Mouse (Mus musculus): Measurements from ENCODE around the gene Lekr1.
A peak's percentile ranks its signal among the peaks of the same experiment; 100 is the strongest.

The Lekr1 gene

DNA sequence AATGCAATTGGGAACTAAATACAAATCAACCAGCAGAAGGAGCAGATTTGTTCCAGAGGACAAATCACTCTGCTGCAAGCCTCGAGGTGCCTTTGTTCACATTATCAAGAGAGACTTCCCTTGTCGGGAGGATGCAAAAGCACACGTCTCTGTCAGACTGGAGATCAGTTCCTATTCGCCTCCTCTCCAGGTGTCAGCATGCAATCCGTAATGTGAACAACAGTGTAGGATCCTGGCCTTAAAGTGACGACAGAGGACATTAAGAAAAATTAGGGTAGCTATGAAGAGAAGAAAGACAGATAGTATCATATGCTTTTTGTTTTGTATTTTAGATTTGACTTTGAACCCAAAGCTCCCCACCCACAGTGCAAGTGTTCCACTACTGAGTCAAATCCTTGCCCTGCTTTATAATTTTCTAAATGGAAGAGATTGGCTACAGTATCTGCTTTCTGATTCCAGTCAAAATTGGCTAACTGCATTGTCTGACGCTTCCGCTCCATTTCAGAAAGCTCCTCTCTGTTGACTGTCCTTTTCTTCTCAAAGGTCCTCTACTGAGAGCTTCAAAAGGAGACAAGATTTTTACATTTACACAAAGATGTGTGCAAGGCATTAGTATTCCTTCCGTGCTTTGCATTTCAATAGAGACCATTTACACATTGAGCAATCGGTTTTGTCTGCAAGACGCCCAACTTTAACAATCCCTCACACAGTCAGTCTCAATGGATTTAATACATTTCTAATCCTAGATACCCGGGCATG lies 8.9 kb upstream of the Lekr1 start:
- DNase-seq (ENCODE audit: low spot score), result no peak

DNA sequence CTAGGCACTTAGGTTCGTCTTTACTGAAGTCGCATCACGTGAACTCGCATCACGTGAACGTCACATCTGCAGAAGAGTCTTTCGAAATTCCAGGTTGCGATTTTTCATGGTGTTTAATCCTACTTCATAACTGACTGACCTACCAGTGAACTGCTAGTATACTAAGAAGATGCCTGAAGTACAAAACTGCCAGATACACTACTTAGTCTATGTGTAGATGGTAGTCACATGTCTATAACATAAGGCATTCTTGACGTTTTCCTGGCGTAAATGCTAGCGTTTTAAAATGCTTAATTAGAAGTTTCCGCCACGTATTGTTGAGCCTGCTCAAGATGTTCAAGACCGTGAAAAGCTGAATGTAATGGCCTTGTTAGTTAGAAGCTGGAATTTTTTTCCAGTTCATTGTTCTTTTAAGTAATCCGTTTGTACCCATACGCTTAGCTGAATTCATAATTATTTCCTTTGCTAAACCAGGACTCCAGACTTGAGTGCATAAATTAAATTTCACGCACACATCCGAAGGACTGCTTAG lies 7.9 kb upstream of the Lekr1 start:
- no peak for DNase-seq (ENCODE audit: low spot score)

DNA sequence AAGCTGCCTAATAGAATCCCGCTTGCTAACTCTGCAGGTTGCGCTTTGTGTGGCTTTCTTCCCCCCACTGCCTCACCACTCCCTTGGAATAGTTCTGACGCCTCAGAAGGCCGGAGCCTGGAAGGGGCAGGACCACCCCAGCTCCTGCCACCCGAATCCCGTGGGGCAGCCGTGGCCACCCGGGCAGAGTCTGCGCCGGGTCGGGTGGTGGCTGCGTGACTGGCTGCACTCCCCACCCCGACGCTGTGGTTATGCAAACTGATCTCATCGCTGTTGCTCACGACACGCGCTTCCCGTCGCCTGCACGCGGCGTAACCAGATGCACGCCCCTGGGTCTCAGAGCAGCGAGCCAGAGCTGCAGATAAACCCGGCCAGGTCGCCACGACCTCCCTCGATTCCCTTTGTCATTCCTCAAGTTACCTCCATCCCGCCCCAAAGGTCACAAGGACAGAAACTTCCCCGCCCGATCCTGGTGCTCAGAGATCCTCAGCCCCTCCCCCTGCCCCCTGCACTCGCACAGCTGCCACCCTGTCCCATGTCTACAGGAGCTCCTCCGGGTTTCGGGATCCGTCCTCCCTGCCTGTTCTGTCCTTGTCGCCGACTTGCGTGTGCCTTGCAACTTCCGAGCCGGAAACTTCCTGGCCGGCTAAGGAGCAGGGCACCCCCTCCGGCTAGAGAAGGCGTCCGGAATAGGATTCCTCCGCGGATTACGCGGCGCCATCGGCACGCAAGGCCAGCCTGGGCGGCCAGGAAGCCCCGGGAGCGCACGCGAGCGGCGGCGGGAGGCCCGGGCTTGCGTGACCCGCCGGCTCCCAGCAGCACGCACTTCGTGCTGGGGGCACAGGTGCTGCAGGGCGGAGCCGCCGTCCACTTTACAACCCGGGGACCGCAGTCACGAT lies 7.1 kb upstream of the Lekr1 start:
- peak; percentile 74 for DNase-seq (ENCODE audit: low spot score)

DNA sequence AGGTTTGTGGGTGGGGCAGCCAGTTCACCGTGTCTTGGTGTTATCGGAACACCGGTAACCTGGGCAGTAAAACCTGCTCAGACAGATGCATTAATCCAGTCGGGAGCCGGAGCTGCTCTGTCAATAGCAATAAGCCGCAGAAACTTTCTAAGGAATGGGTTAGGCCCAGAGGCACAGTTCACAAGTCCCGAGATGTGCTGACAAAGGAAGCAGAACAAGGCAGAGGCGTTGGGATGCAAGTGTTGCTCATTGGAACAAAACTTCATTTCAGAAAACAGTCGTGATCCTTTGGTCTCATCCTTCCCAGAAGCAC lies 6.5 kb upstream of the Lekr1 start:
- DNase-seq (ENCODE audit: low spot score), result no peak

DNA sequence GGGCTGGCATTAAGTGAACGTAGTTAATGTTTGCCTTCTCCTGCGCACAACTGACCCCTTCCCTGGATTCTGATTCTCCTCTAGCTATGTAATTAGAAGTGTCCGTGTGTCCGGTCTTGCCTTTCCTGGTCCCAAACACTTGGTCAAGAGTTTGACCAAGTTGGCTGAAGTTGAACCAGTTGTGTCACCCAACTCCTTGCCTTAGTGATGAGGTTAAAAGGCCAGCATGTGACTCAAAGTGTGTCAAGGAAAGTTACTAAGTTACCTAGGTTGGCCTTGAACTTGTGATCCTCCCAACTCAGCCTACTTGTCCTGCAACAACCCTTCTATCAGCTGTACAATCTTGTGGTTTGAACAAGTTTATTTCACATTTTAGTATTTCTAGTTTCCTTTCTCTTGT lies 5.7 kb upstream of the Lekr1 start:
- DNase-seq (ENCODE audit: low spot score), result no peak

DNA sequence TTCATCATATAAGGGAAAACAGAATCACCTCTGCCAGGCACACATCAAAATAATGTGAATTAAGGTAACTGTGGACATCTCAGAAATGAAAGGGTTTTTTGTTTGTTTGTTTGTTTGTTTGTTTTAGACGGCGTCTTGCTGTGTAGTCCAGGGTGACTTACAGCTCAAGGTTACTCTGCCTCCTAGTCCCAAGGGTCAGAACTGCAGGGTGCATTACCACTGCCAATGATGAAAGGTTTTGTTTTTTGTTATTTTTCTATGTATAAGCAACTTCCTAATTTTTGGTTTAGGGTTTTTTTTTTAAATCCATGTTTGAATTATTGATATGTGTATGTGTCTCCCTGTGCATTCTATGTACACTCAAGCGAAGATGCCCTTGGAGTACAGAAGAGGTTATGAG lies 4.3 kb upstream of the Lekr1 start:
- DNase-seq (ENCODE audit: low spot score), result no peak

DNA sequence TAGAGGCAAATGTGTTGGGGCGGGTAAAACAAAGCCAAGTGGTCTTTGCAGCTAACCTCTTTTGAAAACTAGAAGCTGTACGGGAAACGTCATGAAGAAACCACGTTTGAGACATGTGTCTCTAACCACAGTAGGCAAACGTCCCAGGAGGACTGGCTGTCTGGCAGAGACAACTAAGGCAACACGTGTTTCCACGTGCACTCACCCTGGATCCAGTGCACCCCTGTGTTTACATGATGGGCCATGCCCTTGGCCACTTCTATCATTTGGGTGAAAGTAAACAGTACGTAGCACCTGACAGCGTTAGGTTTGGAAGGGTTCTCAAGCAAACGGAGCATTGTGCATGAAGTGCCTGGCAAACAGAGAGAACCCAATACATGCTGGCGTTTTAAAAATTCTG lies 2.9 kb upstream of the Lekr1 start:
- DNase-seq (ENCODE audit: low spot score), result no peak

DNA sequence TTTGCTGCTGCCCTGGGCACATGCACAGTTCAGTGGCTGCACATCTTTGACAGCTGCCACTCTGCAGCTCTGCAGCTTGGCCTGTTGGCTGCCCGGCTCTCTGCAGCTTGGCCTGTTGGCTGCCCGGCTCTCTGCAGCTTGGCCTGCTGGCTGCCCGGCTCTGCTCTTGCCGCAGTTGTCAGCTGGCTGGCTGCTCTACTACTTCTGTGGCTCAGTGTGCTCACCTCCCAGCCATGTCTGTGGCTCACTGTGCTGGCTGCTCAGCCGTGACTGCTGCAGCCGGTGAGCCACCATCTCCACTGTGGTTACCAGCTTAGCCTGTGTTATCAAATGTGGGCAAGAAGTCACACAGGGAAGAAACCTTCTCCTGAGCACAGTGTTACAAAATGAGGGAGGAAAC lies 4.2 kb downstream of the Lekr1 start:
- no peak for DNase-seq (ENCODE audit: low spot score)

DNA sequence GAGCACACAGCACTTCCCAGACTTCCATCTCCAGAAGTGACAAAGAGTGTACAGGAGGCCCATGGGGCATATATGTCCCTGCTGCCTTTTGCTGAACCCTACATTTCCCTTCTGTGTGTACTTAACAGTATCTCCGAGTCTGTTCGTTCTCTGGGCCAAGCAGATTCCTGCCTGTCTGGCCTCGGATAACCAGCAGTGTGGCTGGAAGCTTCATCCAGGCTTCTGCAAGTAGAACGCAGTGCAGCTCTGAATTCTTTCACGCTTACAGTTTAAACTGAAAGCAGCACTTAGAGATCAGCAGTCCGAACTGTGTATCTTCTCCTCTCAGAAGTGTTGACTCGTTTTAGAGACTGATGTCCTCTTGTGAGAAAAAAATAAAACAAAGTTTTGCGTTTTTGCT lies 7.7 kb downstream of the Lekr1 start:
- DNase-seq (ENCODE audit: low spot score), result peak; percentile 37

DNA sequence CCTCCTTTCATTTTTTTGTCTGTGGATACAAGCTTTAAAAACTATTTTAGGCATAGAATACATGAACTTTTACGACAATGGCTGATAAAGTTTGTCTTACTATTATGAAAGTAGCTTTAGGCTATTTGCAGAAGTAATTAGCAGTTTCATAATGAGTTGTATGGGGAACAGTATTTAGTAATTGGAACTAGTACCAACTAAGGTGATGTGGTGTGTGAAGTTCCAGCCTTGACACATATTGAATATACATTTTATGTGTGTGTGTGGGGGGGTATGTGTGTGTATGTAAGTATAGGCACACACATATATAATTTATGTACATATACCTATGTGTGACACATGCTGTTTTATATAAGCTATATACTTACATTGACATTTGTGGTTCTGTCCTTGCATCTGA lies 14.6 kb downstream of the Lekr1 start:
- DNase-seq (ENCODE audit: low spot score), result no peak

DNA sequence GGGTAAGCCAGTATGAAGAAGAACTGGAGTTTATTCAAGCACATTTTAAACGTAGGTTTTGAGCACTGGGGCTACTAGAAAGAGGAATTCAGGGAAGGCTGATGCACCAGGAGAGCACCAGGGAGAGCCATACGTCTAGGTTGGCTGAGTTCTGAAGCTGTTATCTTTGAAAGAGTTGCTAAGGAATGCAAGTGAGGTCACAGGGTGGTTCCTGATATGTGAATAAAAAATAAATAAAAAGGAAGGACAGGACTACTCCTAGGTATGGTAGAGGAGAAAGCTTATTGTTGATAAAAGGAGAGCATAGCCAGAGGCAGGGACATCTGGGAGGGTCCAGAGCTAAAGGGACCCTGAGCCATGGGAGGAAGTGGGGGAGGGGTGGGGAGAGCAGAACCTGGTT lies 23.7 kb downstream of the Lekr1 start:
- no peak for DNase-seq (ENCODE audit: low spot score)

DNA sequence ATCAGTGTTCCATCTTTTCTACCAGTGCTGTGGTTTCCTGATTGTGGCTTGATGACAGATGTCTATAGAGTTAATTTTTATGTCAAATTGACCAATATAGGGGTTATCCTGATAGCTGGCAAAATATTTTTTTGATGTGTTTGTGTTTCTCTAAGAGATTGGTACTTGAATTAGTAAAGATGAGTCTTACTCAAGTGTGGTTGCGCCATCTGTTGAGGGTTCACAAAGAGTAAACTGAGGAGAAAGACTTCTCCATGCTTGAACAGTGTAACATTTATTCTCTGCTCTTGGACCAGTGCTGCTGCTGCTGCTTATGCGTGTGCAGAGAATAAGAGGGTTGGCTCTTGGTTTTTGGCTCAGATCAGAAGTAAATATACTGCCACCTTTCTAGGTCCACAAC lies 24.8 kb downstream of the Lekr1 start:
- DNase-seq (ENCODE audit: low spot score), result no peak

DNA sequence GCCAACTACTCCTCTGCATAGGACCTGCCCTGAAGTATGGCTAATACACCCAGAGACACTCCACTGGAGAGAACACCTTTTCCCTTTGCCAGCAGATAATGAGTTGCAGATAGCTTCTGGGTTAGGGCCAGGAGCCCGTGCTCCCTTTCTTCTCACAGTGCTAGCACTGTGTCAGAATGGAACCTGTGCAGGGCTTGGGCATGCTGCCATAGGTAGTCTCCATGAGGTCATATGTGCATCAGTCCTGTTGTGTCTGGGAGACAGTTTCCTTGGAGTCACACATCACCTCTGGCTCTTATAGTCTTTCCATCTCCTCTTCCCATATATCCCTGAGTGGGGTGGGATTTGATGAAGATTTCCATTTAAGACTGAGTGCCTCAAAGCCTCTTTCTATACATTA lies 33.7 kb downstream of the Lekr1 start:
- no peak for DNase-seq (ENCODE audit: low spot score)

DNA sequence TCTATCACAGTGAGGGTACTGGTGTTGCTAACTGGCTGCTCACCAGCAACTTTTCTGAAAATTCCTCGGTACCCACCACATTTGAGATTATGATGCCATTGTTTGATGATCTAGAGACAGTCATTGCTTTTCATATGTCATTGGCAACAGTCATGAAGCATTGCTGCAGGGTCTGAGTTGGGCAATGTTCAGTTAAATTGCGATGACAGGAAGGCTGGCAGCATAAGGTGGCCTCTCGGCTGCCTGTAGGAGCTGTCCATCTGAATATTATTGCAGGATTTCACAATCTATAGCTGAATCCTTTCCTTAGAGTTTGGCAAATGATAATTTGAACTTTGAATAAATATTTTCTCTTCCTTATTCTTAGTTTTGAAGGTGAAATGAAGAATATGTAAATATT lies 48.3 kb downstream of the Lekr1 start:
- no peak for DNase-seq (ENCODE audit: low spot score)

DNA sequence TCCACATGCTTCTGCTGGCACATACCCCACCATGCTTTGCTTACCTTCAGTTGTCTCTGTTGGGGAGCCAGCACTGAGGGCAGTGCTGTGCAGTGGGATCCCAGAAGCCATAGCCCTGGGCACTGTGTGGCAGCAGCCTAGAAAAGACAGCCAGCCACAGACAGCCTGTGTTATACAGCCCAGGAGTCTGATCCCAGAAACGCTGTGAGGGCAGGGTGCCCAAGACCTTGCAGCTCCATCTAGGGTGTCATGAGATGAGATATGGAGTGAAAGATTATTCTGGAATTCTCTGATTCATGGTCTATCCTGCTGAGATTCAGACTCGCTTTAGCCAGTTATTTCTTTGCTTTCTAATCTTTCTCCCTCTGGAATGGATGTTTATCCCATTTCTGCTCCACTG lies 51.4 kb downstream of the Lekr1 start:
- DNase-seq (ENCODE audit: low spot score), result no peak

DNA sequence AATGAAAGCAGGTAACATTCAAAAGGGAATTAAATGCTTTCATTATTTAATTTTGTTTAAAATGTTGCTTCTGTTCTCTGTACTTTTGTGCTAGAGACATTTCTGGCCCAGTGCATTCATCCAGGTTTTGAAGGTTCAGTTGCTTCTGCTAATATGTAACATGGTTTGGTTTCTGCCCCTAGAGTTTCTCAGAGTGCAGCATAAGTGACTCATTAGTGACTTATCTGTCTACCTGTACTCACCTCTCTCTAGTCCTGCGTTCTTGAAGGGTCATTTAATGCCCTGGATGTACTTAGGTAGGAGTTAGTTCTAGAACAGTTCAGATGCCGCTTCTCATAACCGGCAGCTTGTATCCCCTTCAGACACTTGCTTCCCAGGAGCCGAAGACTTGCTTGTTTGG lies 56.9 kb downstream of the Lekr1 start:
- DNase-seq (ENCODE audit: low spot score), result no peak

DNA sequence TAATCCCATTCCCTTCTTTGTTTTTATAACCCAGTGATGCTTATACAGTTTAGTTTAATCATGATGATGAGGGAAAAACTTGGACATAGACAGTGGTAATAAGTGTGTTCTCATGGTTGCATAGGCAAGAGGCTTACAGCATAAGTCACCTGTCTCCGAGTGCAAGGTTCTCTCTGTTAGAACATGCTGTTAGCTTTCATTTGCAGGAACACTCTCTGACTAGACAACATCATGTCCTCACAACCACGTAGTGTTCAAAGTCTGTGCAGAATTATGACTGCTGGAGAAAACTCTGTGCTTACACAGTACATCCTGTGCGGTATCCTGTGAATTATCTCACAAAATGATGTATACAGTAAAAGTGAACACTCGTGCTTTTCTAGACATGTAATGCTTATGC lies 57.6 kb downstream of the Lekr1 start:
- no peak for DNase-seq (ENCODE audit: low spot score)

DNA sequence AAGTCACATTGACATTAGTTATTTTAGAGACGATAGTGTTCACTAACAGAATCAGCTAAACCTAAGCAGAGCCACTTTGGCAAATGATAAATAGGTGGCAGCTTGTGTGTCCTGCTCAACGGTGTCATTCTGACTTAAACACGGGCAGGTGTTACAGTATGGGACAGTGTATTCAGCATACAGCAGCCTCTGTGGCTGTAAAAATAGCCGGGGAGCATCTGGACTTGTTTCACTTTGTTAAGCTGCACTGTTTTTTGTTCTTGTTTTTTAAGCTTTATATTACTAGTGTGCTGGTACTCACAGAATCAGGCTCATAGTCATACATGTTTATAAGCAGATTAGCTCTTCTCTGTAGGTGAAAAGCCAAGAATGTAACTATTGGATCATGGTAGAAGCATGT lies 71.8 kb downstream of the Lekr1 start:
- DNase-seq (ENCODE audit: low spot score), result no peak

DNA sequence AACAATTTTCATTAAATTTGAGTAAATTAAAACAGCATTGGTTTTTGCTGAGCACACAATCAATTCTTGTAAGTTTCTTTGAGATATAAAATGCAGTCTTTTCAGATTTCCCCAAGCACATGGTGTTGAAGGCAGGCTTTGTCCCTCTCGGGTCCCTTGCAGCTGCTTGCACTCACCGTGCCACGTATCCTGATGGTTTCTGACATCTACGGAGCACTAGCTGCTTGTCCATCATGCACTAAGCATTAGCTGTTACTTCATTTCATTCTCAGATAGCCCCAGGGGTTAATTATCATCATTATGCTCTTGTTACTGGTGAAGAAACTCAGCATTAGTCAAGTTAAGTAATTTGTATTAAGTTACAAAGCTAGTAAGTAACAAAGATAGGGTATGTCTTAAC lies 78.9 kb downstream of the Lekr1 start:
- no peak for DNase-seq (ENCODE audit: low spot score)

DNA sequence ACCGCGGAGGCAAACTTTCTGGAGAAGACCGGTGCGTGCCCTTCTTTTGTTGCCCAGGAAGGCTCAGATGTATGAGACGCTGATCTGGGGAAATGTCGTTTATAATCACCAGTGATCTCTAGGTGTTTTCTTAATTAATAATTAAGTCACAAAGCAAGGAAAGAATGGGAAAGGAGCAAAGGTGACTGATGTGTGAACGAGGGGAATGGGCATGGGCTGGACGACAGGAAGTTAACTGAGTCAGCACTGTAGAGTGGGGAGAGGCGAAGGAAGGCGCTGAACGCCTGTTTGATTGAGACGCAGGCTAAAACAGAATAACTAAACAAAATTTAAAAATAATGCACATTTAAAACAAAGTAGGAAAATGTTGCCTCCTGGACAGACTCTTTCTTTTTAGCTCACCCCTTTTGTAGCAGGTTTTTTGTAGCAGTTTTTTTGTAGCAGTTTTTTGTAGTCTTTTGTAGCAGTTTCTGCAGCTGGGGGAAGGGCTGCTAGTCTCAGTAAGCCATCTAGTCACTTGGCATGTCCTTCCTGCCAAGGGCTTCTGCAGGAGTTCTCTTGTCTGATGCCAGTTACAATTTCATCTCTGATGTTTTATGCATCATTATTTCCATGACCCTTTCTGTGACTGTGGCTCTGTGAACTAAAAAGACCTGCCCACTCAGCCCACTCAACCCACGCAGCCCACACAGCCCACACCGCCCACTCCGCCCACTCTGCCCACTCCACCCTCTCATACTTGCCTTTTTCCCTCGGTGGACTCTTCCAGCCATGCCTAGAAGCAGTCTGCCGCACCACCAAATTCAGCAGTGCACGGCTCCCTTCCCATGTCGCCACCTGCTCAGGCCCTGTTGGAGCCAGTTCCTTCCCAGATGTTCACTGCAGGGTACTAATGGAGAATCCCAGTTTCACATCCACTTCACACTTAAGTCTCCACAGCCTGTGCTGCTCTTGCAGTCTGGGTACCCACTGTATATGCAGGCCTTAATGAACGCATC lies 98.8 kb downstream of the Lekr1 start:
- no peak for DNase-seq (ENCODE audit: low spot score)

DNA sequence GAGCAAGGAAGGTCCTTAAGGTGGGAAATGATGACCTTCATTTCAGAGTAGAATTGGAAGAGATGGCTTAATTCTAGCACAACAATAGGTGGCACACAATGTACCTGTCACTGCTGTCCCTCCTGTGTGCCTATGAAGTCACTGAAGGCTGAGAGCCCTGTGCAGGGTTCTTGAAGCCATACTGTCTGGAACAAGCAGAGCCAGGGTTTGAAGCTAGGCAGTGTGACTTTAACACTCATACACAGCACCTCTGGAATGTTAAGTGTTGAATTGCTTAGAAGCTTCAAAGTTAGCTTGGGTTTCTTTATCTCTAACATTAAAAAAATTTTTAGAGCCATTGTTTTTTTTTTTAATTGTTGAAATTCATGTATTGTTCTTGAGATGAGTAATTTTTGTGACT lies 100.4 kb downstream of the Lekr1 start:
- no peak for DNase-seq (ENCODE audit: low spot score)

DNA sequence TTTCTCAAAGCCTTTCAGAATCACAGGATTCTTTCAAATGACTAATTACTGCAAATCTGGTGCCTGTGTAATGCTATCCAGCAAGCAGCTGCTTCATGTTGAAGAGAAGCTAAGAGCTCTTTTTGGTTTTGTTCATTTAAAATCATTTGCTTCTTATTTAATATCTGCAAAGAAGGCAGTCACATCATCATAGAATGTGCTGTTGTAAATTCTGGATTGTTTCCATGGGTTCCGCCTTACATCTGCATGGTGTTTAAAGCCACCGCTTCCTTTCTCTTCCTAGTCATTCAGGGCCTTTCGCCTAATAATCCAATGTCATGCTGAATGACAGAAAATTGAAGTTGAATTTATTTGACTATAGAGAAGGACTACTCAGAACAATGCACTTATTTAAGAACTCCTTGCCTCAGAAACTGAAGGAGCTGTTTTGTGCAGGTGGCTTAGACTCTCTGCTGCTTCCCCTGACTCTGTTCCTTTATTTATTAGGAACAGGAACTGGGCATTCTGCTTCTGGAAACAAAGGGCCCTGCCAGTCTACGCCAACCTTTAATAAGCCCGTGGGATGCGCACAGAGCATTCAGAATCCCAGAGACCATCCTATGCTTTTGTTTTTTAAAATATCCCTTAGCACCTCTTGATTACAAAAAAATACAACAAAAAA lies 101.3 kb downstream of the Lekr1 start:
- no peak for DNase-seq (ENCODE audit: low spot score)
